Mouse (Mus musculus): Measurements from ENCODE around the gene Ell.

- TF ChIP-seq CTCF (IDR thresholded peaks at IDR 0.05; ENCODE audit: control insufficient read depth, insufficient read depth, low read length): no peak
- TF ChIP-seq POLR2A (IDR thresholded peaks at IDR 0.05; ENCODE audit: borderline replicate concordance, control insufficient read depth, low read depth, low read length): no peak
Measured at GRCm38 (mm10) chr8:70594621-70595564, 55.6 kb downstream of the Ell start.

Measured in bone marrow, adult 2 months (tissue).